Mouse (Mus musculus): ENCODE measurements at regions not wholly inside any gene's neighbourhood (a gene's known extent, or its start where the extent isn't known, plus 50 kb on each side); places are given as distances from the start of the nearest gene placed in this dataset.

- TF ChIP-seq CTCF (IDR thresholded peaks at IDR 0.05; ENCODE audit: control insufficient read depth, insufficient read depth, insufficient read length): no peak
- no peak for TF ChIP-seq USF1 (IDR thresholded peaks at IDR 0.05; ENCODE audit: low read depth)
- TF ChIP-seq CEBPB (IDR thresholded peaks at IDR 0.05; ENCODE audit: low read depth): no peak
Measured at GRCm38 (mm10) chr2:159584641-159585040, 749.3 kb downstream of the Gm826 start.
